9 mouse cellular contexts compared by ENCODE assay signal in the genomic region with DNA sequence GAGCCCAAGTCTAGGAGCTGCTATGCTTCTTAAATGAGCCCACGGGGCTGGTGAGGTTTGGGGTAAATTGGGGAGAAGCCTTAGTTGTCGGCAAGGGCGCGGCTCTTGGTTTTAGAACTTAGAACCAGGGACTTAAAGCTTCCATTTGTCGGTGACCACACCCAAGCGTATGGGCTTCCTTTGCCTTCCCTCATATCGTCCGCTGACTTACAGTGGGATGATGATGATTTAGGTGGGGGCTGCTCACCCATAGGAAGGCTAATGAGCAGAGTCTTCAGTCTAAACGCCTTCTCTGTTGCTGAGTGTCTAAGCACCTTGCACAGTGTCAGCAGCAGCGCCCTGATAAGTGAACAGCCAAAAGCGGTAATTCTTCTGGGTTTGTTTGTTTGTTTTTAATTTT. TPM values are rescaled to one million over a fixed set of nuclear protein-coding genes. Genes with fewer than 3 reads are reported as not detected.
A peak's percentile ranks its signal among the peaks of the same experiment; 100 is the strongest.
DNase-seq lines count a peak whose midpoint lies in the region; ATAC-seq lines count a peak whose summit lies in the region.
"Had no signal": no experiment of that assay in that cellular context is flagged by ENCODE, and none has a peak within 500 bp of the region (broad histone marks: within the 10 kb centered on the region; RNA-seq: fewer than 3 reads in every experiment).

No protein-coding gene starts in this region.

- intact Hi-C loops in heart, postnatal 25 days (cut with DNase I), result loop anchor here (5.0 kb wide), 1 partner anchor 289 kb away; no protein-coding TSS in a partner anchor

- H3K27me3 ChIP-seq in heart, embryonic 16.5 days (ENCODE audit: control insufficient read depth, insufficient read depth, low read length), result peaks cover 63% of the 10 kb centered on the region
- H3K27me3 ChIP-seq in embryonic facial prominence, embryonic 10.5 days (replicated peaks; ENCODE audit: low read depth, poor library complexity, severe bottlenecking), result peaks cover 76% of the 10 kb centered on the region
- H3K27me3 ChIP-seq in hindbrain, embryonic 15.5 days, result no peaks in the 10 kb centered on the region
- peaks cover 7% of the 10 kb centered on the region for H3K27me3 ChIP-seq in midbrain, embryonic 13.5 days

- WGBS in heart, embryonic 16.5 days, result 23% methylated on average over 11 of the region's 11 CpGs
- WGBS in embryonic facial prominence, embryonic 10.5 days, result 25% methylated on average over 11 of the region's 11 CpGs
- 9% methylated on average over 11 of the region's 11 CpGs for WGBS in hindbrain, embryonic 15.5 days
- 11% methylated on average over 11 of the region's 11 CpGs for WGBS in midbrain, embryonic 13.5 days

- H3K9ac ChIP-seq in heart, embryonic 16.5 days (ENCODE audit: low read length), result peak overlapping the region; percentile 51
- peak overlapping the region; percentile 80 for H3K9ac ChIP-seq in hindbrain, embryonic 15.5 days
- H3K9ac ChIP-seq in midbrain, embryonic 13.5 days (replicated peaks), result peak overlapping the region; percentile 94

- DNase-seq in heart, postnatal 25 days (ENCODE audit: low spot score), result no peak
- no peak for DNase-seq in embryonic facial prominence, embryonic 10.5 days (ENCODE audit: low spot score)
- no peak for DNase-seq in ovary, adult 18-20 months (ENCODE audit: low spot score)
- DNase-seq in thymus, postnatal 10 days (ENCODE audit: low spot score in 2 of 2), result no peak

- no peak overlapping the region for H3K27ac ChIP-seq in heart, embryonic 16.5 days (ENCODE audit: low read length)
- H3K27ac ChIP-seq in embryonic facial prominence, embryonic 10.5 days (replicated peaks), result peak overlapping the region; percentile 86
- H3K27ac ChIP-seq in hindbrain, embryonic 15.5 days (replicated peaks), result peak overlapping the region; percentile 96
- peak overlapping the region; percentile 97 for H3K27ac ChIP-seq in midbrain, embryonic 13.5 days

- ATAC-seq in heart, embryonic 16.5 days (replicated peaks; ENCODE audit: extremely low read depth, insufficient read depth, low FRiP score), result no peak
- no peak for ATAC-seq in hindbrain, embryonic 15.5 days (ENCODE audit: low FRiP score, low read depth)
- no peak for ATAC-seq in midbrain, embryonic 13.5 days
- ATAC-seq in monocyte, adult 5-6 weeks (replicated peaks; ENCODE audit: insufficient number of reproducible peaks, low FRiP score, low TSS enrichment, poor library complexity, severe bottlenecking), result no peak

- peak overlapping the region; percentile 95 for H3K4me2 ChIP-seq in heart, embryonic 16.5 days (ENCODE audit: low read depth, low read length)
- H3K4me2 ChIP-seq in hindbrain, embryonic 15.5 days, result peak overlapping the region; percentile 82
- peak overlapping the region; percentile 79 for H3K4me2 ChIP-seq in midbrain, embryonic 13.5 days (replicated peaks)

- peak overlapping the region; percentile 60 for H3K4me3 ChIP-seq in heart, embryonic 16.5 days (ENCODE audit: low read length)
- peak overlapping the region; percentile 66 for H3K4me3 ChIP-seq in embryonic facial prominence, embryonic 10.5 days
- H3K4me3 ChIP-seq in hindbrain, embryonic 15.5 days, result peak overlapping the region; percentile 85
- H3K4me3 ChIP-seq in midbrain, embryonic 13.5 days (replicated peaks), result peak overlapping the region; percentile 80

- peaks cover 26% of the 10 kb centered on the region for H3K4me1 ChIP-seq in heart, embryonic 16.5 days (ENCODE audit: control insufficient read depth, insufficient read depth, low read length)
- peaks cover 44% of the 10 kb centered on the region for H3K4me1 ChIP-seq in embryonic facial prominence, embryonic 10.5 days
- H3K4me1 ChIP-seq in hindbrain, embryonic 15.5 days (replicated peaks), result peaks cover 48% of the 10 kb centered on the region
- H3K4me1 ChIP-seq in midbrain, embryonic 13.5 days (replicated peaks), result peaks cover 58% of the 10 kb centered on the region

- H3K9me3 ChIP-seq in heart, embryonic 16.5 days (replicated peaks; ENCODE audit: control insufficient read depth, low read length), result no peaks in the 10 kb centered on the region
- H3K9me3 ChIP-seq in embryonic facial prominence, embryonic 10.5 days, result no peaks in the 10 kb centered on the region
- no peaks in the 10 kb centered on the region for H3K9me3 ChIP-seq in hindbrain, embryonic 15.5 days
- H3K9me3 ChIP-seq in midbrain, embryonic 13.5 days, result no peaks in the 10 kb centered on the region

- no peaks in the 10 kb centered on the region for H3K36me3 ChIP-seq in heart, embryonic 16.5 days (ENCODE audit: control insufficient read depth, insufficient read depth)
- H3K36me3 ChIP-seq in embryonic facial prominence, embryonic 10.5 days (replicated peaks), result no peaks in the 10 kb centered on the region
- H3K36me3 ChIP-seq in hindbrain, embryonic 15.5 days, result peaks cover 6% of the 10 kb centered on the region; the same call in 1 of the 2 replicates
- H3K36me3 ChIP-seq in midbrain, embryonic 13.5 days, result no peaks in the 10 kb centered on the region; the same call in 1 of the 2 replicates
- H3K36me3 ChIP-seq: G1E had no signal

RNA-seq across cellular contexts. Expression of a gene that starts 2.3 kb away (rescaled TPM):
- polyA plus RNA-seq in heart, embryonic 16.5 days (2015; fragmentation: Nextera tagmentation; extraction: Ambion mirVana), result 2.0 and 2.2 TPM in 2 replicates
- total RNA-seq in heart, postnatal 25 days (2021), result under 1 TPM; 0.29 to 0.45 TPM
- polyA plus RNA-seq in embryonic facial prominence, embryonic 10.5 days (2016; fragmentation: Nextera tagmentation; extraction: Ambion mirVana), result 32.8 and 39.6 TPM in 2 replicates
- polyA plus RNA-seq in hindbrain, embryonic 15.5 days (2015; fragmentation: Nextera tagmentation; extraction: Ambion mirVana), result 208 and 265 TPM in 2 replicates
- 195 and 200 TPM in 2 replicates for polyA plus RNA-seq in midbrain, embryonic 13.5 days (2015; fragmentation: Nextera tagmentation; extraction: Ambion mirVana)
- 0.19 to 1.4 TPM (median 0.21 TPM) in 3 replicates for total RNA-seq in monocyte, adult 5-6 weeks (2017)
- polyA plus RNA-seq: G1E had no signal

RNA-seq across cellular contexts. Expression of a gene that starts 47.1 kb away (rescaled TPM):
- 210 and 225 TPM in 2 replicates for polyA plus RNA-seq in heart, embryonic 16.5 days (2015; fragmentation: Nextera tagmentation; extraction: Ambion mirVana)
- 10 to 100 TPM; 42.0 to 43.0 TPM for total RNA-seq in heart, postnatal 25 days (2021)
- 458 and 467 TPM in 2 replicates for polyA plus RNA-seq in embryonic facial prominence, embryonic 10.5 days (2016; fragmentation: Nextera tagmentation; extraction: Ambion mirVana)
- polyA plus RNA-seq in hindbrain, embryonic 15.5 days (2015; fragmentation: Nextera tagmentation; extraction: Ambion mirVana), result 52.3 and 66.5 TPM in 2 replicates
- polyA plus RNA-seq in midbrain, embryonic 13.5 days (2015; fragmentation: Nextera tagmentation; extraction: Ambion mirVana), result 120 and 122 TPM in 2 replicates
- 19.9 to 42.7 TPM (median 24.6 TPM) in 3 replicates for total RNA-seq in monocyte, adult 5-6 weeks (2017)

Comparison
In these comparisons a context has a peak if more than half of its experiments do, and no peak if none do; other contexts are left out.
1. RNA of a gene that starts 2.3 kb away (polyA plus RNA-seq): 208 to 265 TPM in hindbrain, embryonic 15.5 days, 195 to 200 TPM in midbrain, embryonic 13.5 days and 32.8 to 39.6 TPM in embryonic facial prominence, embryonic 10.5 days; 2.0 to 2.2 TPM in heart, embryonic 16.5 days; every median in the first group is over 10 times any median in the second.
2. Peak in every context shown above with its lines, with median percentiles within 50 percentile points of each other: H3K4me2 ChIP-seq, H3K4me3 ChIP-seq and H3K9ac ChIP-seq.